Mouse (Mus musculus): ENCODE results near the gene Il17rd. TPM values are rescaled to one million over a fixed set of nuclear protein-coding genes. Genes with fewer than 3 reads are reported as not detected.

Gene Il17rd
- polyA plus RNA-seq, 1 experiment from 2014 or later = 1.9 TPM

- WGBS = 84% methylated on average over 4 of the region's 4 CpGs
- H3K27ac ChIP-seq (ENCODE audit: low read length) = no peak overlapping the region
- no peaks in the 10 kb centered on the region for H3K36me3 ChIP-seq (ENCODE audit: control insufficient read depth, insufficient read depth, low read length)
- H3K27me3 ChIP-seq (ENCODE audit: control insufficient read depth, insufficient read depth, low read depth, low read length) = no peaks in the 10 kb centered on the region
- H3K9ac ChIP-seq (ENCODE audit: low read depth, low read length) = no peak overlapping the region
- H3K4me1 ChIP-seq (ENCODE audit: control insufficient read depth, insufficient read depth, low read length) = no peaks in the 10 kb centered on the region
- no peak overlapping the region for H3K4me3 ChIP-seq (ENCODE audit: low read depth, low read length)
- H3K4me2 ChIP-seq (ENCODE audit: low read length) = no peak overlapping the region
- ATAC-seq = no peak
- no peaks in the 10 kb centered on the region for H3K9me3 ChIP-seq (replicated peaks; ENCODE audit: control insufficient read depth, low read length, poor library complexity, severe bottlenecking)
Observed at GRCm38 (mm10) chr14:27013658-27014057, 25.1 kb upstream of the Il17rd start.

GRCm38 (mm10) chr14:27017936-27018335, 20.8 kb upstream of the Il17rd start:
- no peaks in the 10 kb centered on the region for H3K36me3 ChIP-seq (ENCODE audit: control insufficient read depth, insufficient read depth, low read length)
- no peak overlapping the region for H3K9ac ChIP-seq (ENCODE audit: low read depth, low read length)
- no peaks in the 10 kb centered on the region for H3K27me3 ChIP-seq (ENCODE audit: control insufficient read depth, insufficient read depth, low read depth, low read length)
- no peak overlapping the region for H3K4me2 ChIP-seq (ENCODE audit: low read length)
- no peak for ATAC-seq
- H3K9me3 ChIP-seq (replicated peaks; ENCODE audit: control insufficient read depth, low read length, poor library complexity, severe bottlenecking) = no peaks in the 10 kb centered on the region
- no peak overlapping the region for H3K4me3 ChIP-seq (ENCODE audit: low read depth, low read length)
- H3K4me1 ChIP-seq (ENCODE audit: control insufficient read depth, insufficient read depth, low read length) = no peaks in the 10 kb centered on the region
- no peak overlapping the region for H3K27ac ChIP-seq (ENCODE audit: low read length)
- WGBS = 95% methylated on average over 2 of the region's 2 CpGs

- ATAC-seq = no peak
- H3K4me3 ChIP-seq (ENCODE audit: low read depth, low read length) = no peak overlapping the region
- no peak overlapping the region for H3K27ac ChIP-seq (ENCODE audit: low read length)
- no peaks in the 10 kb centered on the region for H3K4me1 ChIP-seq (ENCODE audit: control insufficient read depth, insufficient read depth, low read length)
- no peaks in the 10 kb centered on the region for H3K36me3 ChIP-seq (ENCODE audit: control insufficient read depth, insufficient read depth, low read length)
- 88% methylated on average over 14 of the region's 14 CpGs for WGBS
- no peaks in the 10 kb centered on the region for H3K27me3 ChIP-seq (ENCODE audit: control insufficient read depth, insufficient read depth, low read depth, low read length)
- H3K9me3 ChIP-seq (replicated peaks; ENCODE audit: control insufficient read depth, low read length, poor library complexity, severe bottlenecking) = no peaks in the 10 kb centered on the region
- no peak overlapping the region for H3K4me2 ChIP-seq (ENCODE audit: low read length)
- H3K9ac ChIP-seq (ENCODE audit: low read depth, low read length) = no peak overlapping the region
Observed at GRCm38 (mm10) chr14:27019850-27020249, 18.9 kb upstream of the Il17rd start.

GRCm38 (mm10) chr14:27022876-27023275, 15.9 kb upstream of the Il17rd start:
- no peak for ATAC-seq
- H3K4me1 ChIP-seq (ENCODE audit: control insufficient read depth, insufficient read depth, low read length) = no peaks in the 10 kb centered on the region
- no peak overlapping the region for H3K9ac ChIP-seq (ENCODE audit: low read depth, low read length)
- no peak overlapping the region for H3K27ac ChIP-seq (ENCODE audit: low read length)
- H3K27me3 ChIP-seq (ENCODE audit: control insufficient read depth, insufficient read depth, low read depth, low read length) = no peaks in the 10 kb centered on the region
- no peak overlapping the region for H3K4me3 ChIP-seq (ENCODE audit: low read depth, low read length)
- no peak overlapping the region for H3K4me2 ChIP-seq (ENCODE audit: low read length)
- WGBS = 51% methylated on average over 11 of the region's 11 CpGs
- no peaks in the 10 kb centered on the region for H3K36me3 ChIP-seq (ENCODE audit: control insufficient read depth, insufficient read depth, low read length)
- no peaks in the 10 kb centered on the region for H3K9me3 ChIP-seq (replicated peaks; ENCODE audit: control insufficient read depth, low read length, poor library complexity, severe bottlenecking)

- no peaks in the 10 kb centered on the region for H3K36me3 ChIP-seq (ENCODE audit: control insufficient read depth, insufficient read depth, low read length)
- 0 out of 2 replicates have a peak, but pooled peaks cover 2% of the 10 kb centered on the region for H3K4me1 ChIP-seq (ENCODE audit: control insufficient read depth, insufficient read depth, low read length)
- WGBS = 92% methylated on average over 4 of the region's 4 CpGs
- ATAC-seq = no peak
- no peaks in the 10 kb centered on the region for H3K27me3 ChIP-seq (ENCODE audit: control insufficient read depth, insufficient read depth, low read depth, low read length)
- H3K9me3 ChIP-seq (replicated peaks; ENCODE audit: control insufficient read depth, low read length, poor library complexity, severe bottlenecking) = no peaks in the 10 kb centered on the region
- no peak overlapping the region for H3K27ac ChIP-seq (ENCODE audit: low read length)
- H3K4me2 ChIP-seq (ENCODE audit: low read length) = no peak overlapping the region
- H3K9ac ChIP-seq (ENCODE audit: low read depth, low read length) = no peak overlapping the region
- H3K4me3 ChIP-seq (ENCODE audit: low read depth, low read length) = no peak overlapping the region
Observed at GRCm38 (mm10) chr14:27024664-27025063, 14.1 kb upstream of the Il17rd start.

- peak; percentile 82 for ATAC-seq
- no peaks in the 10 kb centered on the region for H3K27me3 ChIP-seq (ENCODE audit: control insufficient read depth, insufficient read depth, low read depth, low read length)
- H3K27ac ChIP-seq (ENCODE audit: low read length) = peak overlapping the region; percentile 59; the same call in 1 of the 2 replicates
- H3K4me3 ChIP-seq (ENCODE audit: low read depth, low read length) = no peak overlapping the region
- H3K4me2 ChIP-seq (ENCODE audit: low read length) = peak overlapping the region; percentile 24
- 0 out of 2 replicates have a peak, but pooled peaks cover 2% of the 10 kb centered on the region for H3K4me1 ChIP-seq (ENCODE audit: control insufficient read depth, insufficient read depth, low read length)
- H3K36me3 ChIP-seq (ENCODE audit: control insufficient read depth, insufficient read depth, low read length) = no peaks in the 10 kb centered on the region
- H3K9ac ChIP-seq (ENCODE audit: low read depth, low read length) = peak overlapping the region; percentile 41; the same call in 1 of the 2 replicates
- H3K9me3 ChIP-seq (replicated peaks; ENCODE audit: control insufficient read depth, low read length, poor library complexity, severe bottlenecking) = no peaks in the 10 kb centered on the region
- WGBS = 3% methylated on average over 15 of the region's 15 CpGs
Observed at GRCm38 (mm10) chr14:27029771-27030173, 9.0 kb upstream of the Il17rd start.

- no peak overlapping the region for H3K9ac ChIP-seq (ENCODE audit: low read depth, low read length)
- H3K4me1 ChIP-seq (ENCODE audit: control insufficient read depth, insufficient read depth, low read length) = 0 out of 2 replicates have a peak, but pooled peaks cover 2% of the 10 kb centered on the region
- no peaks in the 10 kb centered on the region for H3K9me3 ChIP-seq (replicated peaks; ENCODE audit: control insufficient read depth, low read length, poor library complexity, severe bottlenecking)
- H3K27ac ChIP-seq (ENCODE audit: low read length) = no peak overlapping the region
- no peaks in the 10 kb centered on the region for H3K36me3 ChIP-seq (ENCODE audit: control insufficient read depth, insufficient read depth, low read length)
- H3K4me3 ChIP-seq (ENCODE audit: low read depth, low read length) = no peak overlapping the region
- H3K27me3 ChIP-seq (ENCODE audit: control insufficient read depth, insufficient read depth, low read depth, low read length) = no peaks in the 10 kb centered on the region
- no peak for ATAC-seq
- WGBS = 6% methylated on average over 4 of the region's 4 CpGs
- H3K4me2 ChIP-seq (ENCODE audit: low read length) = no peak overlapping the region
Observed at GRCm38 (mm10) chr14:27031142-27031541, 7.6 kb upstream of the Il17rd start.

GRCm38 (mm10) chr14:27037513-27037912, 1.2 kb upstream of the Il17rd start:
- H3K27ac ChIP-seq (ENCODE audit: low read length) = no peak overlapping the region
- WGBS = 68% methylated on average over 1 of the region's 1 CpGs
- H3K36me3 ChIP-seq (ENCODE audit: control insufficient read depth, insufficient read depth, low read length) = no peaks in the 10 kb centered on the region
- peaks cover 12% of the 10 kb centered on the region for H3K27me3 ChIP-seq (ENCODE audit: control insufficient read depth, insufficient read depth, low read depth, low read length)
- H3K4me1 ChIP-seq (ENCODE audit: control insufficient read depth, insufficient read depth, low read length) = peaks cover 9% of the 10 kb centered on the region; the same call in 1 of the 2 replicates
- no peak for ATAC-seq
- H3K9me3 ChIP-seq (replicated peaks; ENCODE audit: control insufficient read depth, low read length, poor library complexity, severe bottlenecking) = no peaks in the 10 kb centered on the region
- H3K4me2 ChIP-seq (ENCODE audit: low read length) = no peak overlapping the region
- H3K4me3 ChIP-seq (ENCODE audit: low read depth, low read length) = no peak overlapping the region
- H3K9ac ChIP-seq (ENCODE audit: low read depth, low read length) = no peak overlapping the region

- under 1% methylated on average over 59 of the region's 59 CpGs for WGBS
- Histone ChIP-seq H3K4me1 (ENCODE audit: control insufficient read depth, insufficient read depth, low read length) (peaks cover 9% of the 10 kb centered on the region; the same call in 1 of the 2 replicates), H3K27ac (ENCODE audit: low read length) (no peak overlapping the region), H3K9me3 (replicated peaks; ENCODE audit: control insufficient read depth, low read length, poor library complexity, severe bottlenecking) (no peaks in the 10 kb centered on the region), H3K4me2 (ENCODE audit: low read length) (peak overlapping the region; percentile 94), H3K9ac (ENCODE audit: low read depth, low read length) (peak overlapping the region; percentile 69), H3K27me3 (ENCODE audit: control insufficient read depth, insufficient read depth, low read depth, low read length) (peaks cover 12% of the 10 kb centered on the region), H3K36me3 (ENCODE audit: control insufficient read depth, insufficient read depth, low read length) (no peaks in the 10 kb centered on the region), H3K4me3 (ENCODE audit: low read depth, low read length) (peak overlapping the region; percentile 67)
- peak; percentile 71 for ATAC-seq
Observed at GRCm38 (mm10) chr14:27039281-27040248, 824 bp downstream of the Il17rd start.

Measured in midbrain, embryonic 16.5 days (tissue).